Mouse (Mus musculus) embryonic fibroblast, embryonic 13.5 days (primary cell): ENCODE measurements around the gene Phlpp1. TPM values are rescaled to one million over a fixed set of nuclear protein-coding genes. Genes with fewer than 3 reads are reported as not detected.

Experiments used
- H3K27ac ChIP-seq: 2 replicates; pipeline ENCODE4 v1.5.1; 2012; ENCODE audit warnings: low read length, control low read depth, inconsistent platforms; ENCODE audit not compliant: insufficient read depth
- H3K4me1 ChIP-seq: 2 replicates; pipeline ENCODE4 v1.6.1; 2011; ENCODE audit warnings: low read length; ENCODE audit not compliant: control insufficient read depth, insufficient read depth
- H3K4me3 ChIP-seq: 2 replicates; pipeline ENCODE4 v1.5.1; 2011; ENCODE audit warnings: mild to moderate bottlenecking, control low read depth, low read length; ENCODE audit not compliant: insufficient read depth
- CTCF ChIP-seq: IDR thresholded peaks from 2 replicates; pipeline ENCODE4 v1.5.1; 2011; ENCODE audit warnings: mild to moderate bottlenecking, control low read depth, low read length, moderate library complexity, borderline replicate concordance; ENCODE audit not compliant: insufficient read depth
- POLR2A ChIP-seq: IDR thresholded peaks from 2 replicates; pipeline ENCODE4 v1.6.1; 2011; ENCODE audit warnings: low read depth, mild to moderate bottlenecking, control low read depth, low read length, moderate library complexity
- polyA plus RNA-seq: library from polyadenylated mRNA; stranded (reverse); fragments of >200 nt; gene quantifications from 2 replicates; pipeline ENCODE4 v1.2.4, GENCODE M21; 2011; ENCODE audit warnings: low read depth; ENCODE audit not compliant: missing spikeins, insufficient read length

Gene Phlpp1
- polyA plus RNA-seq, 1 experiment, result 14.3 TPM

DNA sequence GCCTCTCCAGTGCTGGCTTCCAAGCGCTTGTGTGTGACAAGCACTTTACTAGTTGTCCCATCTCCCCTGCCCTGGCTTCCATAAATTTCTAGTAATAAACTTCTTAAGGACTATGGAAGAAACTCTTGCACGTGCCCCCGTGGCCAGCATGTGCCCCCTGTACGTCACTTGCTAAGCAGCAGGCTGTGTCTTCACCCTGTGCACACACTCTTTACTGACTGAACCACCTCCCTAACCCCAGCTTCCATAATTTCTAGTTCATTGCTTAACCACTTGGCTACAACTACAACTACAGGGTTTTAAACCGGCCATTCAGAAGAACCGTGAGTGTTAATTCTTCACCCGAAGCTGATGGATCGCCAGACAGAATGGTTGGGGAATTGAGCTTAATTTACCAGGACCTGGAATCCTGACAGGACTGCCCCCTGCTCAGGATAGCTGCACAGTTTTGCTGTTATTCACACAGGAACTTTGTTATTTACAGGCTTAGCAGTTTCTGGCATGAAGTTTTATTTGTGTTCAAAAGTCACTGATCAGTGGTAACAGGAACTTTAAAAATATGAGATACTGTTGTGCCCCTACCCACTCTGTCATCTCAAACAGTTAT is 21.4 kb downstream of the Phlpp1 start:
- Histone ChIP-seq H3K4me3 (no peak overlapping the region), H3K27ac (no peak overlapping the region), H3K4me1 (0 out of 2 replicates have a peak, but pooled peaks cover 3% of the 10 kb centered on the region)
- TF ChIP-seq CTCF, result no peak

- TF ChIP-seq POLR2A (no peak), CTCF (no peak)
- Histone ChIP-seq H3K4me1 (0 out of 2 replicates have a peak, but pooled peaks cover 3% of the 10 kb centered on the region), H3K4me3 (no peak overlapping the region), H3K27ac (no peak overlapping the region)
Measured at GRCm38 (mm10) chr1:106193487-106193886, 21.9 kb downstream of the Phlpp1 start.

- no peak overlapping the region for H3K4me3 ChIP-seq
- H3K27ac ChIP-seq, result no peak overlapping the region
- H3K4me1 ChIP-seq, result peaks cover 6% of the 10 kb centered on the region
- no peak for TF ChIP-seq CTCF
- TF ChIP-seq POLR2A, result no peak
Measured at GRCm38 (mm10) chr1:106194263-106194662, 22.7 kb downstream of the Phlpp1 start.

GRCm38 (mm10) chr1:106197991-106198390 is 26.4 kb downstream of the Phlpp1 start:
- Histone ChIP-seq H3K4me1 (peaks cover 14% of the 10 kb centered on the region), H3K27ac (no peak overlapping the region), H3K4me3 (no peak overlapping the region)
- TF ChIP-seq POLR2A, result no peak
- TF ChIP-seq CTCF, result no peak

DNA sequence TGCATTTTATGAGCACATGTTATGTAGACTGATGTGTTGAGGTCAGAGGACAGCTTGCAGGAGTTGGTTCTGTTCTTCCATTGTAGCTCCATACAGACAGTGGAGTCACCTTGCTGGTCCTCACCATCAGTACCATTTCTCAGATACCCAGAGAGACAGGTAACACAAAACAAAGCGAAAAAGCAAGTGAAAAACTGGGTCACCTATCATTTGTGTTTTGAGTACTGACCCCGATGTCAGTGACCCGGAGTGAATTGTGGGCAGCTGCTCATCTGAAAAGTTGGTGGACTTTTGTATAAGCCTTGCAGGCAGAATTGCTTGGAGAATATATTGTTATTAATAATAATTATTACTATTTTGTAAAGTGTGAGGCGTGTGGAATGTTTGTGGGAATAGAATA is 27.6 kb downstream of the Phlpp1 start:
- H3K27ac ChIP-seq, result no peak overlapping the region
- peaks cover 20% of the 10 kb centered on the region for H3K4me1 ChIP-seq
- H3K4me3 ChIP-seq, result no peak overlapping the region
- TF ChIP-seq POLR2A, result no peak

DNA sequence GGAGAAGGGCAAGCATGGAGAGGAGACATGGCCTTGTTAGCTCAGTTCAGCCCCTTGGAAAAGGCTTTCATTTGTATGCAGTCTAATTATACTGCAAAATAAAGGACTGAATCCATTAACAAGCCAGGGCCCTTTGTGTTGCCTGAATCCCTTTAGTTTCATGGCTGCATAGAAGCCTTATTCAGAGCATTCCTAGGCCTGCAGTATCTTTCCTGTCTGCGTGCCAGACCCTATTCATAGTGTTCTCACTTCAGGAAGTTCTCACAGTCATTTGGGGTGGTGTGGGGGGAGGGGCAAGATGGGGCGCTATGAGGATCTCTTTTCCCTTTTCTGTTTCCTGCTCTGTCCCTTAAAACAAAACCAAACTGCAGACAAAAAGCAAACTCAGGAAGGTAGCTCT is 28.1 kb downstream of the Phlpp1 start:
- H3K27ac ChIP-seq, result peak overlapping the region; percentile 59; the same call in 1 of the 2 replicates
- H3K4me3 ChIP-seq, result no peak overlapping the region
- TF ChIP-seq POLR2A (no peak), CTCF (no peak)
- peaks cover 20% of the 10 kb centered on the region for H3K4me1 ChIP-seq

GRCm38 (mm10) chr1:106201025-106201424 is 29.5 kb downstream of the Phlpp1 start:
- TF ChIP-seq CTCF (no peak), POLR2A (no peak)

GRCm38 (mm10) chr1:106201929-106202328 is 30.4 kb downstream of the Phlpp1 start:
- H3K4me3 ChIP-seq, result no peak overlapping the region
- no peak for TF ChIP-seq POLR2A
- TF ChIP-seq CTCF, result no peak
- no peak overlapping the region for H3K27ac ChIP-seq
- peaks cover 24% of the 10 kb centered on the region for H3K4me1 ChIP-seq

More at GRCm38 (mm10) chr1:106201025-106201424, 29.5 kb downstream of the Phlpp1 start:
- no peak overlapping the region for H3K4me3 ChIP-seq
- H3K27ac ChIP-seq, result no peak overlapping the region
- peaks cover 21% of the 10 kb centered on the region for H3K4me1 ChIP-seq

DNA sequence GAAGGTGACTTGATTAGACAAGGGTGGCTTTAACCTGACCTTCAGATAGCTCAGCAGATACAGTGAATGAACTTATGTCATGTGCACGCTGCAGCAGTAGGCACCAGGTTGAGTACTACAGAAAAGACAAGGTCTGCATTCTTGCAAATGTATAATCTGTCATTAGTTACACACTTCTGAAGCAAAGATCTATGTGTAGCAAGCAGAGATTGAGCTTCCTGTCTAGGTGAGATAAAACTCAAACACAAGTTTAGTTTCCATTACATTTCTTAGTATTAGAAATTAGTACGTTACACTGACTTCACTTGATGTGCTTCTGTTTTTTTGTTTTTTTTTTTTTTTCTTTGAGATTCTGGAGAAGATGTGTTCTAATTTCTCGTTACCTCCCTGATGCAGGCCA is 32.4 kb downstream of the Phlpp1 start:
- H3K4me3 ChIP-seq, result no peak overlapping the region
- peaks cover 30% of the 10 kb centered on the region for H3K4me1 ChIP-seq
- H3K27ac ChIP-seq, result peak overlapping the region; percentile 36; the same call in 1 of the 2 replicates
- TF ChIP-seq CTCF (no peak), POLR2A (no peak)

GRCm38 (mm10) chr1:106204350-106204749 is 32.8 kb downstream of the Phlpp1 start:
- Histone ChIP-seq H3K4me3 (no peak overlapping the region), H3K4me1 (peaks cover 32% of the 10 kb centered on the region), H3K27ac (peak overlapping the region; percentile 21; the same call in 1 of the 2 replicates)
- TF ChIP-seq CTCF, result no peak
- TF ChIP-seq POLR2A, result no peak
